Mouse (Mus musculus): ENCODE data around the gene Ablim1. TPM values are rescaled to one million over a fixed set of nuclear protein-coding genes. Genes with fewer than 3 reads are reported as not detected.

The Ablim1 gene
- polyA plus RNA-seq, 1 experiment from 2014 or later, result 11.6 TPM

DNA sequence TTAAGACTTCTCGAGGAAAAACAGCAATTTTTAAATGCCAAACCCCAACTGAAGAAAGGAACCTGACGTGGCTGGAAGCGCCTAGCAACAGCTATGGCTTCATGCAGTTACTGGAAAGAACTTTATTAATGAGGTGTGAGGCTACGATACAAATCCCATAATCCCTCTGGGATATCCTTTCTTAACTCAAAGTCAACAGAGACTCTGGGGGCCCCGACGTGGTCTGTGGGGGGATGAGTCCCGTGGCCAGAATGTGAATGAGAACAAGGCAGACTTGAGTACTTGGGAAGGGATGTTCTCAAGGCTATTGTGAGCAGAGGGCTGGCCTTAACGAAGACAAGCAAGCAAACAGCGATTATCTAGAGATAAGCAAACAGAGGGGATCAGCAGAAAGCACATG is 58.1 kb downstream of the Ablim1 start:
- no peak overlapping the region for H3K4me3 ChIP-seq (ENCODE audit: low read depth, low read length)
- peaks cover 9% of the 10 kb centered on the region for H3K4me1 ChIP-seq (replicated peaks; ENCODE audit: control insufficient read depth, insufficient read depth, low read length)
- H3K36me3 ChIP-seq (ENCODE audit: control insufficient read depth, insufficient read depth, low read length), result no peaks in the 10 kb centered on the region
- no peaks in the 10 kb centered on the region for H3K27me3 ChIP-seq (replicated peaks; ENCODE audit: control insufficient read depth, insufficient read depth, low read length)
- H3K4me2 ChIP-seq, result no peak overlapping the region
- ATAC-seq (replicated peaks; ENCODE audit: low FRiP score), result no peak
- H3K9me3 ChIP-seq (ENCODE audit: control insufficient read depth, low read length), result no peaks in the 10 kb centered on the region
- WGBS, result 45% methylated on average over 9 of the region's 9 CpGs
- H3K27ac ChIP-seq (ENCODE audit: low read depth, low read length), result no peak overlapping the region
- DNase-seq (ENCODE audit: low spot score), result no peak
- no peak overlapping the region for H3K9ac ChIP-seq (ENCODE audit: low read depth, low read length)

DNA sequence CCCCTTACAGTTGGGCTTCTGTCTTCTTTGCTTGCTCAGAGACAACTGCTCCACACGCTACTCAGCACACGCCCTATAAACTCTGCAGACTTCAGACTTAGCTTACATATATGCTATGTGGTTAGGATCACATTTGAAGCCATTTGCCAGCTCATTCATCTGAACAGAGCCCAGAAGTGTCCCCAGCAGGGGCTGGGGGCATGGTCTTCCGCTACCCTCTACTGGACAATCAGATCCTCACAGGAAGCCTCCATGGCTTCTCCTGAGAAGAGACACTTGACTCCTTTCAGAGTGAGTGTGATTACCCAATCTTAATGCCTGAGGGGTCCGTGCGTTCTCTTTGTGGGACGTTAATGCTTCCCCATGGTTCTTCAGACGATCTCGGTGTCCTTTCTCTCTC is 59.6 kb downstream of the Ablim1 start:
- DNase-seq (ENCODE audit: low spot score), result no peak
- no peak overlapping the region for H3K27ac ChIP-seq (ENCODE audit: low read depth, low read length)
- no peak overlapping the region for H3K9ac ChIP-seq (ENCODE audit: low read depth, low read length)
- H3K27me3 ChIP-seq (replicated peaks; ENCODE audit: control insufficient read depth, insufficient read depth, low read length), result no peaks in the 10 kb centered on the region
- H3K36me3 ChIP-seq (ENCODE audit: control insufficient read depth, insufficient read depth, low read length), result no peaks in the 10 kb centered on the region
- no peaks in the 10 kb centered on the region for H3K9me3 ChIP-seq (ENCODE audit: control insufficient read depth, low read length)
- H3K4me3 ChIP-seq (ENCODE audit: low read depth, low read length), result no peak overlapping the region
- WGBS, result 76% methylated on average over 8 of the region's 8 CpGs
- no peak for ATAC-seq (replicated peaks; ENCODE audit: low FRiP score)
- H3K4me2 ChIP-seq, result no peak overlapping the region
- peaks cover 9% of the 10 kb centered on the region for H3K4me1 ChIP-seq (replicated peaks; ENCODE audit: control insufficient read depth, insufficient read depth, low read length)

DNA sequence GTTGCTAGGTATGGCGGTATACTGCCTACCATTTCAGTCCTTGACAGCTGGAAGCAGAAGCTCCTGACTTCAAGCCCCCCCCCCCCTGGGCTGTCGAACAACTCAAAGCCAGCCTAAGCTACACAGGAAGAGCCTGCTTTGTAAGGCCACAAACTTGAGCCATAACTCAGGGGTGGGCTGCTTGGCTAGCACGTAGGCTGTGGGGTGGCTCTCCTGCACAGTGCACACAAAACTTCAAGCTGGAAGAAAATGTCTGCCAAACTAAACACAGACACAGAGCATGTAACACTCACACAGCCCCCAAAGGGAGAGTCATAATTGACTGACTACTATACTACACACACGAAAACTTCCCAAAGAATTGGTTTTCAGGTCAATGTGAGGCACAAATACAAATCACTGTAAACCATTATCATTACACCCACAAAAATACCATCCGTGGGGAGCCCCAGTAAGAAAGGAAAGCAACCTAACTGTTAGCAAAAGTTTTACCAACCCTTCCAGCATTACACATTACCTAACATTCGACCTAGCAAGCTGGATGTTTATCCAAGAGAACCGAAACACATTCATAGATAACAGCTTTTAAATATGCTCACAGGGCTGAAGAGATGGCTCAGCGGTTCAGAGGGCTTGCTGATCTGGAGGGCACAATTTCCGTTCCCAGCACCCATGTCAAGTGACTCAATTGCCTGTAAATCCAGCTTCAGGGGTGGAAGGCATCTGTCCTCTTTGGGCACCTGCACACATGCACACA is 61.8 kb downstream of the Ablim1 start:
- Histone ChIP-seq H3K27ac (ENCODE audit: low read depth, low read length) (no peak overlapping the region), H3K36me3 (ENCODE audit: control insufficient read depth, insufficient read depth, low read length) (no peaks in the 10 kb centered on the region), H3K27me3 (replicated peaks; ENCODE audit: control insufficient read depth, insufficient read depth, low read length) (no peaks in the 10 kb centered on the region), H3K4me2 (no peak overlapping the region), H3K4me3 (ENCODE audit: low read depth, low read length) (no peak overlapping the region), H3K9ac (ENCODE audit: low read depth, low read length) (no peak overlapping the region), H3K9me3 (ENCODE audit: control insufficient read depth, low read length) (no peaks in the 10 kb centered on the region), H3K4me1 (replicated peaks; ENCODE audit: control insufficient read depth, insufficient read depth, low read length) (peaks cover 9% of the 10 kb centered on the region)
- no peak for ATAC-seq (replicated peaks; ENCODE audit: low FRiP score)
- no peak for DNase-seq (ENCODE audit: low spot score)
- 55% methylated on average over 9 of the region's 9 CpGs for WGBS

DNA sequence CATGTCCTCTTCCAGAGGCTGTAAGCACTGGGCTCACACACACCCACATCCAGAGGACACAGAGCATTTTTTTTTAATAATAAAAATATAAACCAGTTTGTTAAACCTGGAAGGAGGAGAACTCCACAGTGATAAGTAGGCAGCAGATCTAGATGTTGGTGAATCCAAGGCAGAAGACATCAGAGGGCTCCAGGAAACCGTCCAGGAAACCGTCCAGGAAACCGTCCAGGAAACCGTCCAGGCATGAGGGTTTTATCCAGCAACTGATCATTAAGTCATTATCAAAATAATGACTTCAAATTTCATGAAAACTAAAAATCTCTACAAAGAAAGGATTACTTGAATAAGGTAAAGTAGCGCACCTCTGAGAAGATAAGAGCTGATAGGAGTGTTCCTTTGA is 65.9 kb downstream of the Ablim1 start:
- Histone ChIP-seq H3K9me3 (ENCODE audit: control insufficient read depth, low read length) (no peaks in the 10 kb centered on the region), H3K4me3 (ENCODE audit: low read depth, low read length) (no peak overlapping the region), H3K4me1 (replicated peaks; ENCODE audit: control insufficient read depth, insufficient read depth, low read length) (no peaks in the 10 kb centered on the region), H3K27me3 (replicated peaks; ENCODE audit: control insufficient read depth, insufficient read depth, low read length) (no peaks in the 10 kb centered on the region), H3K27ac (ENCODE audit: low read depth, low read length) (no peak overlapping the region), H3K9ac (ENCODE audit: low read depth, low read length) (no peak overlapping the region), H3K4me2 (no peak overlapping the region), H3K36me3 (ENCODE audit: control insufficient read depth, insufficient read depth, low read length) (no peaks in the 10 kb centered on the region)
- ATAC-seq (replicated peaks; ENCODE audit: low FRiP score) (no peak), DNase-seq (ENCODE audit: low spot score) (no peak)
- WGBS, result 81% methylated on average over 5 of the region's 5 CpGs

DNA sequence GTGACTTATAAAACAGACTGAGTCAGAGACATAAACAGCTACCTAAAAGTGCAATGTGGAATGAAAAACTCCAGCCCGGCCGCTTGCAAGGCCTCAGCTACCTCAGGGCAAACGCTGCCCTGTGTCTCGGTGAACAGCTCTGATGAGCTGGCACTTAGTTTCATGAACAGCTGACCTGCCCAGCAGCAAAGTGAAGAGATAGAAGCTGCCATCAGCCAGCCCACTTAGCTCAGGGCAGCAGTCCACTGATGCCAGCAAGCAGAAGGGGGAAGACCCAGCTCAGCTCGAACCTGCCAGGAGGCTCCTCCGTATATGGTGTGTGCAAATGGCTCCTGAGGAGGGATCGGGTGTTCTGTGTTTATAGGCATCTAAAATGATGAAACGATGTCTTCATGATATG is 67.5 kb downstream of the Ablim1 start:
- ATAC-seq (replicated peaks; ENCODE audit: low FRiP score) (no peak), DNase-seq (ENCODE audit: low spot score) (no peak)
- no peak overlapping the region for H3K4me3 ChIP-seq (ENCODE audit: low read depth, low read length)
- H3K4me1 ChIP-seq (replicated peaks; ENCODE audit: control insufficient read depth, insufficient read depth, low read length), result no peaks in the 10 kb centered on the region
- WGBS, result 71% methylated on average over 8 of the region's 8 CpGs
- no peak overlapping the region for H3K9ac ChIP-seq (ENCODE audit: low read depth, low read length)
- no peaks in the 10 kb centered on the region for H3K9me3 ChIP-seq (ENCODE audit: control insufficient read depth, low read length)
- no peak overlapping the region for H3K27ac ChIP-seq (ENCODE audit: low read depth, low read length)
- no peaks in the 10 kb centered on the region for H3K27me3 ChIP-seq (replicated peaks; ENCODE audit: control insufficient read depth, insufficient read depth, low read length)
- no peaks in the 10 kb centered on the region for H3K36me3 ChIP-seq (ENCODE audit: control insufficient read depth, insufficient read depth, low read length)
- H3K4me2 ChIP-seq, result no peak overlapping the region

DNA sequence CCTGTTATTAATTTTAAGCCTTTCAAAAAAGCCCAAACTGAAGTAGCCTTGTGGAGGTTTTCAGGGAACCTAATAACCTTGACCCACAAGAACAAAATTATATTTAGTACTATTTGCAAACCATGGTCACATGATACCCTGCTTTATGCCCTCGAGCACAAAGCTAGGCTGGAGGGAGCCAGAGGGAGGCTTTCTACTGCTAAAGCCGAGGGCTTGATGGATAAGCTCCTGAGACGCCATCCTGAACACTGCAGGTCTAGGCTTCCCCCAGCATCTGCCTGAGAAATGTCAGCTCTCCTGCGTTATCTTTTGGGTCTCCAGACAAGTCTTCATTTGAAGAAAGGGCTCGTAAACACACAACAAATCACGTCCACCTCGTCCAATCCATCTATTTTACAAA is 70.4 kb downstream of the Ablim1 start:
- ATAC-seq (replicated peaks; ENCODE audit: low FRiP score) (no peak), DNase-seq (ENCODE audit: low spot score) (no peak)
- 65% methylated on average over 7 of the region's 7 CpGs for WGBS
- H3K4me2 ChIP-seq, result no peak overlapping the region
- H3K9ac ChIP-seq (ENCODE audit: low read depth, low read length), result no peak overlapping the region
- no peak overlapping the region for H3K4me3 ChIP-seq (ENCODE audit: low read depth, low read length)
- no peaks in the 10 kb centered on the region for H3K36me3 ChIP-seq (ENCODE audit: control insufficient read depth, insufficient read depth, low read length)
- no peak overlapping the region for H3K27ac ChIP-seq (ENCODE audit: low read depth, low read length)
- no peaks in the 10 kb centered on the region for H3K9me3 ChIP-seq (ENCODE audit: control insufficient read depth, low read length)
- H3K4me1 ChIP-seq (replicated peaks; ENCODE audit: control insufficient read depth, insufficient read depth, low read length), result no peaks in the 10 kb centered on the region
- H3K27me3 ChIP-seq (replicated peaks; ENCODE audit: control insufficient read depth, insufficient read depth, low read length), result no peaks in the 10 kb centered on the region

DNA sequence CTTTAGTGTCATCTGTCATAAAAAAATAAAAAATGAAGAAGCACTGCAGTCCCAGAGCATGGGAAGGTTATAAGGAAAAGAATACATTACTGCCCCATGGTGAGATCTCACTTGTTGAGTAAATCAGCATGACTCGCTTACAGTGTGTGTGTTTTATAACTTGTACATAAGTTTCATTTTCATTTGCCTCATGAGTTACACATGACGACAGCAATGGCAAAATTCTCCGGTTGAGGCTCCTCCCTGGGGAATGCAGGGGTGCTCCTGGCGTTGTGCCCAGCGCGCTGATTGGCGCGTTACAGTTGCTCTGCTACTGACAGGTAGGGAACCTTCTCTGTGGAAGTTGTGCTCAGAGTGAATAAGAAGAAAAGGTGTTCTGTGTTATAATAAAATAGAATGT is 71.1 kb downstream of the Ablim1 start:
- no peaks in the 10 kb centered on the region for H3K27me3 ChIP-seq (replicated peaks; ENCODE audit: control insufficient read depth, insufficient read depth, low read length)
- H3K9ac ChIP-seq (ENCODE audit: low read depth, low read length), result no peak overlapping the region
- DNase-seq (ENCODE audit: low spot score), result no peak
- H3K27ac ChIP-seq (ENCODE audit: low read depth, low read length), result no peak overlapping the region
- 81% methylated on average over 8 of the region's 8 CpGs for WGBS
- no peaks in the 10 kb centered on the region for H3K9me3 ChIP-seq (ENCODE audit: control insufficient read depth, low read length)
- H3K4me2 ChIP-seq, result no peak overlapping the region
- no peaks in the 10 kb centered on the region for H3K36me3 ChIP-seq (ENCODE audit: control insufficient read depth, insufficient read depth, low read length)
- no peak for ATAC-seq (replicated peaks; ENCODE audit: low FRiP score)
- no peak overlapping the region for H3K4me3 ChIP-seq (ENCODE audit: low read depth, low read length)
- no peaks in the 10 kb centered on the region for H3K4me1 ChIP-seq (replicated peaks; ENCODE audit: control insufficient read depth, insufficient read depth, low read length)

DNA sequence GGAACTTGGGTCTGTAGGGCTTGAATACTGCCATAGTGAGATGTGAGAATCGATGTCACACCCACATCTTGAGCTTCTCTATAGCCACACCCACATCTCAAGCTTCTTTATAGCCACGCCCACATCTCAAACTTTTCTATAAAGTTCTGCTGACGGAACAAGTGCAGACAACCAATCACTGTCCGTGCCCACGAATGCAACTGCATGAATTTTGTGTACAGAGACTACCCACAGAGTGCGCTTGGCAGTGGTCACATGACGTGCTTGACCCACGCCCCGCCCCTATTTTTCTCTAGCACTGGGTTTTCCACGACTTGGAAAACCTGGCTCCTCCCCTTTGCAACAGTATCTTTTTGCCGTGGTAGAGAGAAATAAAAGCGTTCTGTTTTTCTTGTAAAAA is 71.5 kb downstream of the Ablim1 start:
- Histone ChIP-seq H3K36me3 (ENCODE audit: control insufficient read depth, insufficient read depth, low read length) (no peaks in the 10 kb centered on the region), H3K9ac (ENCODE audit: low read depth, low read length) (no peak overlapping the region), H3K4me3 (ENCODE audit: low read depth, low read length) (no peak overlapping the region), H3K4me1 (replicated peaks; ENCODE audit: control insufficient read depth, insufficient read depth, low read length) (no peaks in the 10 kb centered on the region), H3K9me3 (ENCODE audit: control insufficient read depth, low read length) (no peaks in the 10 kb centered on the region), H3K27me3 (replicated peaks; ENCODE audit: control insufficient read depth, insufficient read depth, low read length) (no peaks in the 10 kb centered on the region), H3K27ac (ENCODE audit: low read depth, low read length) (no peak overlapping the region), H3K4me2 (no peak overlapping the region)
- ATAC-seq (replicated peaks; ENCODE audit: low FRiP score) (no peak), DNase-seq (ENCODE audit: low spot score) (no peak)
- 74% methylated on average over 12 of the region's 12 CpGs for WGBS

DNA sequence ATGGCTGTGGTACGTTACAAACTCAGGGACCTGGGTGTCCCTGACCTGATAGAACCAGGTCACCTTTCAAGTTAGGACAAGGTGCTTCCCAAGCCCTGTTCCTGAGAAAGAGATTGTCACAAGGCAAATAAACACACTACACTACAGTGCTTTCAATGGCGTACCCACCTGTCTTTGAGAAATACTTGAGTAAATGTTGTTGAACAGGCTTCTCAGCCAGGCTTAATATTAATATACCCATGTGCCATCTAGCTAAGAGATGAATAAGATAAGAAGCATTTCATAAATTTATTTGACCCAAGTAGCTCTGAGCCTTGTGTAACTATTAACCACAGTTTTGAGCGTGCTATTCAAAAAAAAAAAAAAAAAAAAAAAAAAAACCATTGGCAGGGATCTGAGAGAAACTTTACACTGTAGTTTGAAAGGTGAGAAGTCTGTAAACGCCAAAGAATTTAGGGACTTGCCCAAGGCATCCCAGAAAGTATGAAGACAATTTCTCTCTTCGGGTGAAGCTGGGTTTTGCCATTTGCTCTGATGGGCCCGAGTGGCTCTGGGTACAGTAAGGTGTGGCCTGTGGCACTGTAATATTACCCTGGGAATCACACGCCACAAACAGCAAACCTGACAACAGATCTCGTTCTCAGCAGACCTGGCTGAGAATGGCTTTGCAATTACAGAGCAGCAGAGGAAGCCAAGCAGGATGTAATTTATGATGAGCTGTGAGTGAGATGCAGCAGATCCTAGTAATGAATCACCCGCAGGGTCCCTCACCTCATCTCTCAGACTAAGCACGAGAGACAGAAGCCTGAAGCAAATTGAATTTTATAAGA is 73.1 kb downstream of the Ablim1 start:
- Histone ChIP-seq H3K4me3 (ENCODE audit: low read depth, low read length) (no peak overlapping the region), H3K4me1 (replicated peaks; ENCODE audit: control insufficient read depth, insufficient read depth, low read length) (no peaks in the 10 kb centered on the region), H3K27me3 (replicated peaks; ENCODE audit: control insufficient read depth, insufficient read depth, low read length) (no peaks in the 10 kb centered on the region), H3K27ac (ENCODE audit: low read depth, low read length) (no peak overlapping the region), H3K4me2 (no peak overlapping the region), H3K9me3 (ENCODE audit: control insufficient read depth, low read length) (no peaks in the 10 kb centered on the region), H3K9ac (ENCODE audit: low read depth, low read length) (no peak overlapping the region), H3K36me3 (ENCODE audit: control insufficient read depth, insufficient read depth, low read length) (no peaks in the 10 kb centered on the region)
- ATAC-seq (replicated peaks; ENCODE audit: low FRiP score), result no peak
- WGBS, result 64% methylated on average over 10 of the region's 10 CpGs
- DNase-seq (ENCODE audit: low spot score), result no peak
